Mouse (Mus musculus) heart, adult 18-20 months (tissue): ENCODE measurements around the gene St8sia4. TPM values are rescaled to one million over a fixed set of nuclear protein-coding genes. Genes with fewer than 3 reads are reported as not detected.

Experiments used
- DNase-seq, 2 experiments: peaks; one replicate each; pipeline ENCODE4 v3.0.0; 2021 to 2022; ENCODE audit warnings: mixed read lengths in 1 of 2
- long read RNA-seq, 2 experiments: library from polyadenylated mRNA; stranded (forward); transcript quantifications; one replicate each; pipeline ENCODE4 v2.0.0; 2021
- total RNA-seq, 2 experiments: library from RNA; stranded (reverse); gene quantifications; 2 replicates each; pipeline ENCODE4 v1.2.3; 2021

Gene St8sia4
- 1 to 10 TPM; 4.9 to 5.0 TPM for total RNA-seq
- long read RNA-seq, experiment 1, full-length matches to known transcripts = 2 of 2 reads
- long read RNA-seq, experiment 1, partial matches to known transcripts = 0 of 2 reads
- long read RNA-seq, experiment 1, other reads (novel, unspliced or antisense) = 0 of 2 reads
- long read RNA-seq, experiment 2, full-length matches to known transcripts = 1 of 1 reads
- long read RNA-seq, experiment 2, partial matches to known transcripts = 0 of 1 reads
- long read RNA-seq, experiment 2, other reads (novel, unspliced or antisense) = 0 of 1 reads

- DNase-seq = peak; percentile 76 to 92
Measured at GRCm38 (mm10) chr1:95667435-95668252, at the start of gene St8sia4. Gene St8sia4, minus strand, starts transcription at chr1:95667571.

GRCm38 (mm10) chr1:95709181-95709580 is 41.8 kb upstream of the St8sia4 start:
- no peak for DNase-seq

- no peak for DNase-seq
Measured at GRCm38 (mm10) chr1:95699903-95700302, 32.5 kb upstream of the St8sia4 start.

- DNase-seq = no peak
Measured at GRCm38 (mm10) chr1:95674052-95674451, 6.7 kb upstream of the St8sia4 start.

- peak; percentile 35 to 64 for DNase-seq
Measured at GRCm38 (mm10) chr1:95668253-95668805, 958 bp upstream of the St8sia4 start.

- no peak for DNase-seq
Measured at GRCm38 (mm10) chr1:95666541-95667320, 640 bp downstream of the St8sia4 start.

- peak; percentile 57 to 74 for DNase-seq
Measured at GRCm38 (mm10) chr1:95665951-95666484, 1.4 kb downstream of the St8sia4 start.

- DNase-seq = peak; percentile 37 to 44
Measured at GRCm38 (mm10) chr1:95664969-95665702, 2.2 kb downstream of the St8sia4 start.

- peak; percentile 13 to 17 for DNase-seq
Measured at GRCm38 (mm10) chr1:95664321-95664825, 3.0 kb downstream of the St8sia4 start.

- DNase-seq = peak in 1 of 2 experiments; percentile 18
Measured at GRCm38 (mm10) chr1:95657051-95657668, 10.2 kb downstream of the St8sia4 start.

- DNase-seq = no peak
Measured at GRCm38 (mm10) chr1:95655564-95655963, 11.8 kb downstream of the St8sia4 start.

GRCm38 (mm10) chr1:95653445-95653844 is 13.9 kb downstream of the St8sia4 start:
- no peak for DNase-seq

- DNase-seq = no peak
Measured at GRCm38 (mm10) chr1:95644292-95644691, 23.1 kb downstream of the St8sia4 start.

GRCm38 (mm10) chr1:95639001-95639400 is 28.4 kb downstream of the St8sia4 start:
- DNase-seq = no peak

GRCm38 (mm10) chr1:95624376-95624775 is 43.0 kb downstream of the St8sia4 start:
- no peak for DNase-seq

GRCm38 (mm10) chr1:95618647-95619046 is 48.7 kb downstream of the St8sia4 start:
- peak; percentile 22 to 61 for DNase-seq

GRCm38 (mm10) chr1:95618125-95618524 is 49.2 kb downstream of the St8sia4 start:
- peak; percentile 15 to 30 for DNase-seq

GRCm38 (mm10) chr1:95610017-95610416 is 57.4 kb downstream of the St8sia4 start:
- DNase-seq = no peak

GRCm38 (mm10) chr1:95609045-95609444 is 58.3 kb downstream of the St8sia4 start:
- no peak for DNase-seq

- DNase-seq = no peak
Measured at GRCm38 (mm10) chr1:95605458-95605857, 61.9 kb downstream of the St8sia4 start.

GRCm38 (mm10) chr1:95598108-95598507 is 69.3 kb downstream of the St8sia4 start:
- DNase-seq = no peak
